Mouse (Mus musculus) adipocyte (in vitro differentiated cells): ENCODE results near the gene Gjb1.

ENCODE experiments used
- DNase-seq: peaks from one replicate; pipeline ENCODE4 v3.0.0-alpha.2; 2016; ENCODE audit warnings: low spot score

The Gjb1 gene

GRCm38 (mm10) chrX:101418946-101419724 lies 43.0 kb downstream of the Gjb1 start:
- DNase-seq = peak; percentile 44

- peak; percentile 81 for DNase-seq
Observed at GRCm38 (mm10) chrX:101419725-101420699, 43.8 kb downstream of the Gjb1 start.

GRCm38 (mm10) chrX:101420700-101421095 lies 44.5 kb downstream of the Gjb1 start, which contains the start of gene Zmym3:
Gene Zmym3, minus strand, starts transcription at chrX:101420849.
- peak; percentile 45 for DNase-seq

- peak; percentile 12 for DNase-seq
Observed at GRCm38 (mm10) chrX:101423462-101423861, 47.3 kb downstream of the Gjb1 start.

GRCm38 (mm10) chrX:101427774-101428173 lies 51.6 kb downstream of the Gjb1 start:
- peak; percentile 45 for DNase-seq

- no peak for DNase-seq
Observed at GRCm38 (mm10) chrX:101428785-101429141, 52.6 kb downstream of the Gjb1 start.

- DNase-seq = peak; percentile 97
Observed at GRCm38 (mm10) chrX:101429142-101429949, 53.2 kb downstream of the Gjb1 start, which contains the start of gene Nono. Gene Nono, plus strand, starts transcription at chrX:101429318.

GRCm38 (mm10) chrX:101429976-101430375 lies 53.8 kb downstream of the Gjb1 start:
- DNase-seq = peak; percentile 49
